Mouse (Mus musculus): ENCODE results near the gene Ephb2. TPM values are rescaled to one million over a fixed set of nuclear protein-coding genes. Genes with fewer than 3 reads are reported as not detected.
A peak's percentile ranks its signal among the peaks of the same experiment; 100 is the strongest.

Ephb2 gene
- total RNA-seq, 1 experiment from 2014 or later, result 11.3 TPM

- no peak for DNase-seq
Observed at GRCm38 (mm10) chr4:136698404-136699083, 137.2 kb downstream of the Ephb2 start.

- no peak for DNase-seq
Observed at GRCm38 (mm10) chr4:136697325-136697724, 138.5 kb downstream of the Ephb2 start.

- peak; percentile 83 for DNase-seq
Observed at GRCm38 (mm10) chr4:136696381-136696925, 139.3 kb downstream of the Ephb2 start.

- DNase-seq, result peak; percentile 69
Observed at GRCm38 (mm10) chr4:136695696-136696095, 140.1 kb downstream of the Ephb2 start.

- no peak for DNase-seq
Observed at GRCm38 (mm10) chr4:136690034-136690433, 145.8 kb downstream of the Ephb2 start.

- no peak for DNase-seq
Observed at GRCm38 (mm10) chr4:136688113-136688512, 147.7 kb downstream of the Ephb2 start.

- no peak for DNase-seq
Observed at GRCm38 (mm10) chr4:136685431-136685869, 150.3 kb downstream of the Ephb2 start.

GRCm38 (mm10) chr4:136684485-136684884 lies 151.3 kb downstream of the Ephb2 start:
- peak; percentile 64 for DNase-seq

- no peak for DNase-seq
Observed at GRCm38 (mm10) chr4:136680641-136681040, 155.1 kb downstream of the Ephb2 start.

- DNase-seq, result peak; percentile 43
Observed at GRCm38 (mm10) chr4:136679221-136679620, 156.6 kb downstream of the Ephb2 start.

- DNase-seq, result peak; percentile 90
Observed at GRCm38 (mm10) chr4:136678480-136678879, 157.3 kb downstream of the Ephb2 start.

GRCm38 (mm10) chr4:136675439-136675838 lies 160.3 kb downstream of the Ephb2 start:
- no peak for DNase-seq

- DNase-seq, result no peak
Observed at GRCm38 (mm10) chr4:136672335-136673090, 163.3 kb downstream of the Ephb2 start.

GRCm38 (mm10) chr4:136667757-136668156 lies 168.0 kb downstream of the Ephb2 start:
- no peak for DNase-seq

- DNase-seq, result no peak
Observed at GRCm38 (mm10) chr4:136666002-136666401, 169.8 kb downstream of the Ephb2 start.

GRCm38 (mm10) chr4:136665068-136665467 lies 170.7 kb downstream of the Ephb2 start:
- DNase-seq, result no peak

GRCm38 (mm10) chr4:136657914-136658313 lies 177.9 kb downstream of the Ephb2 start:
- no peak for DNase-seq

GRCm38 (mm10) chr4:136653692-136654234 lies 182.0 kb downstream of the Ephb2 start:
- no peak for DNase-seq

- DNase-seq, result no peak
Observed at GRCm38 (mm10) chr4:136653019-136653418, 182.8 kb downstream of the Ephb2 start.

- DNase-seq, result no peak
Observed at GRCm38 (mm10) chr4:136652528-136652910, 183.3 kb downstream of the Ephb2 start.

- DNase-seq, result no peak
Observed at GRCm38 (mm10) chr4:136651882-136652527, 183.8 kb downstream of the Ephb2 start.

GRCm38 (mm10) chr4:136651357-136651811 lies 184.4 kb downstream of the Ephb2 start:
- peak; percentile 50 for DNase-seq

All from adrenal gland, postnatal 14 days (tissue).